Mouse (Mus musculus): ENCODE measurements at regions not wholly inside any gene's neighbourhood (a gene's known extent, or its start where the extent isn't known, plus 50 kb on each side); places are given as distances from the start of the nearest gene placed in this dataset.
"Not testable (repeated sequence)": the region's sequence is repeated elsewhere in the genome, so short reads cannot be mapped to it uniquely, and the experiment has no call there.

- CTCF ChIA-PET: no interaction called here
Measured at GRCm38 (mm10) chr12:77089624-77090278, 127.8 kb upstream of the Max start.

- CTCF ChIA-PET: no interaction called here
Measured at GRCm38 (mm10) chr12:77088452-77088851, 126.5 kb upstream of the Max start.

- CTCF ChIA-PET: not testable (repeated sequence)
Measured at GRCm38 (mm10) chr12:77086931-77087330, 124.9 kb upstream of the Max start.

- CTCF ChIA-PET: no interaction called here
Measured at GRCm38 (mm10) chr12:77085894-77086293, 123.9 kb upstream of the Max start.

- CTCF ChIA-PET: no interaction called here
Measured at GRCm38 (mm10) chr12:77085244-77085643, 123.2 kb upstream of the Max start.

- CTCF ChIA-PET: no interaction called here
Measured at GRCm38 (mm10) chr12:77084744-77085143, 122.7 kb upstream of the Max start.

GRCm38 (mm10) chr12:77084343-77084742 is 122.3 kb upstream of the Max start:
- CTCF ChIA-PET: no interaction called here

GRCm38 (mm10) chr12:77083760-77084159 is 121.8 kb upstream of the Max start:
- CTCF ChIA-PET: no interaction called here

GRCm38 (mm10) chr12:77081774-77082173 is 119.8 kb upstream of the Max start:
- CTCF ChIA-PET: no interaction called here

GRCm38 (mm10) chr12:77079481-77079880 is 117.5 kb upstream of the Max start:
- CTCF ChIA-PET: no interaction called here

- CTCF ChIA-PET: no interaction called here
Measured at GRCm38 (mm10) chr12:77076678-77077077, 114.7 kb upstream of the Max start.

GRCm38 (mm10) chr12:77074602-77075001 is 112.6 kb upstream of the Max start:
- CTCF ChIA-PET: no interaction called here

GRCm38 (mm10) chr12:77071700-77072099 is 109.7 kb upstream of the Max start:
- CTCF ChIA-PET: no interaction called here

- CTCF ChIA-PET: no interaction called here
Measured at GRCm38 (mm10) chr12:77067938-77068337, 105.9 kb upstream of the Max start.

GRCm38 (mm10) chr12:77067115-77067514 is 105.1 kb upstream of the Max start:
- CTCF ChIA-PET: interaction anchor here (0.7 kb wide), 1 partner anchor 942 kb away, joined by 3 read pairs; no protein-coding TSS in a partner anchor

- CTCF ChIA-PET: no interaction called here
Measured at GRCm38 (mm10) chr12:77065645-77066512, 103.9 kb upstream of the Max start.

GRCm38 (mm10) chr12:77064048-77064447 is 102.0 kb upstream of the Max start:
- CTCF ChIA-PET: no interaction called here

GRCm38 (mm10) chr12:77061562-77061847 is 99.5 kb upstream of the Max start:
- CTCF ChIA-PET: no interaction called here

GRCm38 (mm10) chr12:77060766-77061561 is 99.0 kb upstream of the Max start:
- CTCF ChIA-PET: no interaction called here

- CTCF ChIA-PET: no interaction called here
Measured at GRCm38 (mm10) chr12:77060060-77060695, 98.2 kb upstream of the Max start.

- CTCF ChIA-PET: no interaction called here
Measured at GRCm38 (mm10) chr12:77059679-77060059, 97.7 kb upstream of the Max start.

GRCm38 (mm10) chr12:77058596-77059190 is 96.7 kb upstream of the Max start:
- CTCF ChIA-PET: interaction anchor here (0.7 kb wide), 1 partner anchor 153 kb away, joined by 3 read pairs; no protein-coding TSS in a partner anchor
